Mouse (Mus musculus) adrenal gland, postnatal 36 days (tissue): Measurements from ENCODE around the gene Ephb1. TPM values are rescaled to one million over a fixed set of nuclear protein-coding genes. Genes with fewer than 3 reads are reported as not detected.

Experiments
- DNase-seq, 2 experiments: peaks; one replicate each; pipeline ENCODE4 v3.0.0; 2021; ENCODE audit warnings: mixed read lengths in 1 of 2
- total RNA-seq, 2 experiments: library from RNA; stranded (reverse); gene quantifications; 2 replicates each; pipeline ENCODE4 v1.2.3; 2021

Gene Ephb1
- total RNA-seq, 2 experiments from 2014 or later: 2.1 to 3.2 TPM

DNA sequence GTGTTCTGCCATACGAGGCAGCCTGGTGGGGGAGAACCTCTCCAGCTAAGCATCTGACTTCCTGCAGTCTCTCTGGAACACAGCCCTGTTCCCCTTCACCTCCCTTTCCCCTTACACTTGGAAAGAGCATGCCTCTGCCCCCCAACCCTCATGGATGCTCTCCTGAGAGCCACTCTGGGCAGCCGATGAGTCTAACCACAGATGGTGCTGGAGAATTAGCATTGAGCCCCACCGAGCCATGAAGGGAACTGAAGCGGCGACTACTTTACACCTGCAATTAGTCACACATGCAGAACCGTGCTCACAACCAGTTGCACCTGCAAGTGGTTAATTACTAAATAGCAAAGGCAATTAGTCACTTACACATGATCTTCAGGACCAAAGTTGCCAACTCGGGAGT is 184.8 kb downstream of the Ephb1 start:
- no peak for DNase-seq

- DNase-seq: no peak
These were observed 198.6 kb downstream of the Ephb1 start for GRCm38 (mm10) chr9:102155876-102156275.

GRCm38 (mm10) chr9:102139181-102139580 is 215.3 kb downstream of the Ephb1 start:
- DNase-seq: no peak

- DNase-seq: no peak
These were observed 215.8 kb downstream of the Ephb1 start for GRCm38 (mm10) chr9:102138671-102139070.

DNA sequence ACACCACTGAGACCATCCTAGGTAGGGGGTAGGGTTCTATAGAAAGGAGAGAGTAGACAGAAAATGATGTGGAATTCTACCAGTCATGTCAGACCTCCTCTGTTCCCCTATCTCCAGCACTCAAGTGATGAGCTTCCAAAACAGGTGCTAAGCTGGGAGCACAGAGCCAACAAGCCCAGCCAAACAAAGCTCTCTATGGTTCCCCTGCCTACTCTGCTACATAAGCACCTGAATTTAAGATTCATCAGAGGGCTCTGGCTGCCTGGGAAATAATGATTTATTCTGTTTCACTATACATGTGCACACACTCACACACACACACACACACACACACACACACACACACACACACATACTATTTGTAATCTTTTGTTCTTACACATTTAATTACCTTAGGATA is 216.3 kb downstream of the Ephb1 start:
- DNase-seq: no peak

GRCm38 (mm10) chr9:102130506-102130905 is 224.0 kb downstream of the Ephb1 start:
- DNase-seq: no peak

DNA sequence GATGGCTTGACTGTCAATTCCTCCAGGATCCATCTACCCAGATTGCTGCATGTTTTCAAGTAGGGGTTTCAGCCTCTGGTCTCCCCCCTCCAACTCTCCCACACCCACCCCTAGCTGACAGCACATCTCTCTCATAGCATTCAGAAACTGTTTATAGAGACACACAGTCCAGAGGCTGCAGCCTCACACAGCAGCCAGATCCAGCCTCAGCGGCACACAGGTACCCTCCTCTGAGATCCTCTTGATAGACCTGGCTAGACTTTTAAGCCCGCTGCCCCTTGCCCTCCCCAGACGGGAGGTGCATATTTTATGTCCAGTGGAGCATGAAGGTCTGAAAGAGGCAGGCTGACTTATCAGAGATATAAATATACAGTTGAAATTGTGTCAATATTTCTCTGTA is 228.0 kb downstream of the Ephb1 start:
- no peak for DNase-seq

DNA sequence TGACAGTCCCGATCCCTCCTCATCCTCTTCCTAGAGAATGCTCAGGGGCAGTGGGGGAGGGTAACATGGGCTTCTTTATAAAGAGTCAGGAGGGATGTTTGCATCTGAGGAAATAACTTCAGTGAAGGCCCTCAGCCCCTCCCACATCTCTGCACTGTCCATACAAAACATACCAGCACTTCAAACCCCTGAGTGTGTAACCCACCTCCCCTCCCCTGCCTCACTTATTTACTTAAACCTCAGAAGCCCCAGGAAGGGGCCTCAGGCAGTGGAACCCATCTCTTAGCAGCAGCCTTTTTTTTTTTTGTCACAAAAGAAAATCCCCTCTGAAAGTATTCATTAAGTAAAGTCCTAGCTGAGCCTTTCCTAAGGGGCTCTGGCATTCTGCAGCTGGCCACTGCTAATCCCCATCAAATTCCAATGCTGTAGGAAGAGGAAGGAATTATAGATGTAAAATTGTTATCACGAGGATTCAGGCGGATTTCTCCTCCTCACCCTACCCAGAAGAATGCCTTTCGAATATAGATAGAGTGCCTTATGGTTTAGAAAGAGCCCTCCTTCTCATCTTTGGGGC is 231.5 kb downstream of the Ephb1 start:
- DNase-seq: no peak

DNA sequence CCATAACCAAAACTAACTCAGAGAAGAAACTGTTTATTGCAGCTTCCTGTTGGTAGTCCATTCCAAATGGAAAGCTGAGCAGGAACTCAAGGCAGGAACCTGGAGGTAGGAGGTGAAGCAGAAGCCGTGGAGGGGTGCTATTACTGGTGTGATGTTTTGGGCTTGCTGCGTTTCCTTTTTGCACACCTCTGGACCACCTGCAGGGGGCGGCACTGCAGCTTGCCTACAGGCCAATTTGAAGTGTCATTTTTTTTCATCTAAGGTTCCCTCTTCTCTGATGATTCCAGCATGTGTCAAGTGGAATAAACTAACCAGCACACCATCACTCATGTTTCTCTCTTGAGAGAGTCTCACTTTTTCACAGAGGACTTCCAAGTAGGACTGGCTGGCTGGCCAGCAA is 235.1 kb downstream of the Ephb1 start:
- peak in 1 of 2 experiments; percentile 14 for DNase-seq

DNA sequence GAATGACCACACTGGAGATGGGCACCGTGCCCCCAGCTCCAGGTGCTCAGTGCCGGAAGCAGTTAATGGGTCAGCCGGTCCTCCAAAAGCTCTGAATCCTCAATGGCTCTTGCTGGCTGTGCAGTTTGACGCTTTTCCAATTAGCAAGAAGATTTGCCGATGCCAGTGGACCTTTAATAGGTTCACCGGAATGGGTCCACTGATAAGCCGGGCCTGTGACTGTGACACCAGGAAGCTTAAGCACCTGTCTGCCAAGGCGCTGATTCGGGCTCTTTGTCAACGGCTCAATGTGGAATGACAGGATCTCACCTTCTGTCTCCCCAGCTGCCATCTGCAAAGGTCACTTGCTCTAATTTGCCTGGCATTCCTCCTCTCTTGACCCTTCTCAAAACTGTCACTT is 239.2 kb downstream of the Ephb1 start:
- no peak for DNase-seq

- peak in 1 of 2 experiments; percentile 6 for DNase-seq
These were observed 243.0 kb downstream of the Ephb1 start for GRCm38 (mm10) chr9:102111471-102111870.

DNA sequence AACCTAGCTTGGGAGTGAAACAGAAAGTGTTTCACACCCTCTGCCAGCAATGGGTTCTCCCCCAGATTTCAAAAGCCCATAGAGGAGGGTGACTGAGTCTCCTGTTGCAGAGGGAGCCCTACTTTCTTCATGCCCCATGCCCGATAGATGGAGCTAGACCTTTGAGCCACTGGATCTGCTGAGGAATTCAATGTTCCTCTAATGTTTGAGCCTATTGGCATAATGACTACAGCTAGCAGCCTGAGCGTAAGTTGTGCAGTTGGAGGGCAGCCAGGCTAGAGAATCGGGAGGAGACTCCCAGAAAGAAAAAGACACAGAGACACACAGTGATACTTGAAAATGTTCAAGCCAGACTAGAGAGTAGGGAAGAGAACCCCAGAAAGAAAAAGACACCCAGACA is 246.5 kb downstream of the Ephb1 start:
- DNase-seq: no peak

- DNase-seq: no peak
These were observed 247.3 kb downstream of the Ephb1 start for GRCm38 (mm10) chr9:102107213-102107612.

GRCm38 (mm10) chr9:102096825-102097224 is 257.7 kb downstream of the Ephb1 start:
- DNase-seq: no peak

- no peak for DNase-seq
These were observed 265.9 kb downstream of the Ephb1 start for GRCm38 (mm10) chr9:102088598-102088997.

DNA sequence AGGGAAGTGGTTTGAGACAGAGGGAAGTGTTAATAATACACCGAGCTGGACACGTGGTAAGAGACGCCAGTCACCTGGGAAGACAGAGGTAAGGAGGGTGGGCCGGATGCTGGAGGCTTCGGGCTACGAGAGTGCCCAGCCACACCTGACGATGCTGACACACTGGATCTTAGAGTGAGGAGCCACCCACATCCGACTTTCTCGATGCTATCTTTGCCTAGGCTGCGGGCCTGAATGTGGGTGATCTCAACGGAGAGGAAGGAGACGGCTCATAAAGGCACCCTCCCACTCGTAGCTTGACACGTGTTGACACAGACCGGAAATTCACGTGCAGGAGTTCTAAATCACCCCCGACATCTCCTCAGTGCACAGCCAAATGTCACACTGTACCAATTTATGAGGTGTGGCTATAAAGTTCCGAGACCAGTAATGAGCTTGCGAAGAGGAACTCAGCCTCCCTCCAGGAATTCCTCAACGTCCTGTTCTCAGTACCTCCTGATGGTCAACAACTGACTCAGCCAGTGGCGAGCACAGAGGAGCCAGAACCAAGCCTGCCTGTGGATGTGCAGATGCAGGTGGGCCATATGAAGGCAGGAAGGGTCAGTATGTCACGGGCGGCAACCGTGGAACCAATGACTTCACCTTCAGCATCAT is 268.3 kb downstream of the Ephb1 start:
- no peak for DNase-seq

- no peak for DNase-seq
These were observed 269.0 kb downstream of the Ephb1 start for GRCm38 (mm10) chr9:102085477-102085876.

DNA sequence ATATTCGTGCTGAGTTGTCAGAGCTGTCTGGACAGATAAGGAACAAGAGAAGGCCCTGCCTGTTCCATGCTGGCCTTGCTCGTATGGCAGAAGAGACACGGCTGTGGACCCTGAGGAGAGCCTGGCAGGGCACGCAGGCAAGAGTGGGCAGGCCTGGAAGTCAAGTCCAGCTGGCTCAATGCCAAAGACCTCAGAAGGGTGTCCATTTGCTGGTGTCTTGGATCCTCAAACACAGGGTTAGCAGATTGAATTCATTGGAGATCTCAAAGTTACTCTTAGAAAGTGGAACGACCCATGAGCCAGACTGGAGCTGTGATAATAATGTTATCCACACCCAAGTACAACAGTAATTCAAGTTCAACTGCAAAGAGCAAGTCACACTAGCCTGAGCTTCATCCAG is 273.6 kb downstream of the Ephb1 start:
- DNase-seq: no peak

DNA sequence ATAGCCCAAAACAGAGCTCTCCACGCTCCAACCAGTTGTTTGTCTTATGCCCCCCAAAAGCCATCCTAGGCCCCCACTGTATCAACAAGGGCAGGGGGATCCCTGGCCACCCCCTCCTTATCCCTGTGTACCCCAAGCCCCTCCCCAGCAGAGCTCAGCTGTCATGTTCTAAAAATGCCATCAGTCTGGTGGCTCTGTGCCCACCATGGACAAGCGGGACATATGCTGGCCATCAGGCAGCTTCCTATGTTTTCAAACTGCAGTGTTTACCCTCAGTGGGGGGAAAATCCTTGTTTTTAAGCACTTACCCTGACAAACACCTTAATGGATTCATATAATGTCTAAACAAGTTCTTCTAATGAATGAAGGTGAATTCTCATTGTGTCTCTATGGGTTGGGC is 275.3 kb downstream of the Ephb1 start:
- DNase-seq: no peak

- DNase-seq: no peak
These were observed 276.3 kb downstream of the Ephb1 start for GRCm38 (mm10) chr9:102078238-102078637.

- DNase-seq: no peak
These were observed 279.0 kb downstream of the Ephb1 start for GRCm38 (mm10) chr9:102075539-102075938.

DNA sequence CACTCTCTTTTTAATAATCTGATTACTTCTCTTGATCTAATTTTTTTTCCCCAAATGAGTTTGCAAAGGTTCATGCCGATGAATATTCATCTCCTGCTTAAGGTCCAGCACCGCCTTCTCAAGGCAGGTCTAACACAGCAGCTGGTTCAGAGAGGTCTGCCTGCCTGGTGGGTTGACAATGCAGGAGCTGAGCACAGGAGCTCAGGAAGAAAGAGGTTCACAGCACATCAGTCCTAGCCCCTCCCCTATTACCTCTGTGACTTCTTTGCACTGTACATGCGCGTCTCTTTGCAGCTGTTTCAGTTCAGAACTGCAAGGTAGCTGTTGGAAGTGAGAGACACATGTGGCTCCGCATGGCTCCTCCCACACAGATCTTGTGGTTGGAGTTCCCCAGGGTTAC is 281.1 kb downstream of the Ephb1 start:
- no peak for DNase-seq

- DNase-seq: no peak
These were observed 285.2 kb downstream of the Ephb1 start for GRCm38 (mm10) chr9:102069151-102069882.

- peak; percentile 10 to 35 for DNase-seq
These were observed 287.9 kb downstream of the Ephb1 start for GRCm38 (mm10) chr9:102066601-102067000.
